Mouse (Mus musculus) heart, adult 8-10 months (tissue): ENCODE measurements around the gene Stard13. TPM values are rescaled to one million over a fixed set of nuclear protein-coding genes. Genes with fewer than 3 reads are reported as not detected.

Experiments
- DNase-seq: peaks from one replicate; pipeline ENCODE4 v3.0.0; 2022; ENCODE audit warnings: low spot score
- total RNA-seq, 4 experiments: library from RNA; stranded (reverse); gene quantifications; 2 replicates each; pipeline ENCODE4 v1.2.4; 2022

The Stard13 gene
- total RNA-seq, 4 experiments from 2014 or later = 24.3 to 29.4 (median 27.4) TPM

DNA sequence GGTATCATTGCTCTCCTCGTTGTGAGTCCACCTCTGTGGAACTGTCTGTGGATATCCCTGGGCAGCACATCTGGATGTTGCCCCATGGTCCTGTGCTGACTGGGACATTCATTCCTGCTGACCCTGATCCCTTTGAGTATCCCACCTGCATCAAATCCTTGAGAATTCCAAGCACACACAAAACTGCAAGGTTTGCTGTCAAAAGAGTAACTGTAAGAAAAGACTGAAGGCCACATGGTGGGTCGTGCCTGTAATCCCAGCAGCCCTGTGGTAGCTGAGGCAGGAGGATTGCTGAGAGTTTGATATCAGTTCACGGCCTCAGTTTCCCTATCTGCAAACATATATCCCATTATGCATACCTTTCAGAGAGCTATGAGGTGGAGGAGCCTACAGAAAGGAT lies 126.8 kb downstream of the Stard13 start:
- no peak for DNase-seq

DNA sequence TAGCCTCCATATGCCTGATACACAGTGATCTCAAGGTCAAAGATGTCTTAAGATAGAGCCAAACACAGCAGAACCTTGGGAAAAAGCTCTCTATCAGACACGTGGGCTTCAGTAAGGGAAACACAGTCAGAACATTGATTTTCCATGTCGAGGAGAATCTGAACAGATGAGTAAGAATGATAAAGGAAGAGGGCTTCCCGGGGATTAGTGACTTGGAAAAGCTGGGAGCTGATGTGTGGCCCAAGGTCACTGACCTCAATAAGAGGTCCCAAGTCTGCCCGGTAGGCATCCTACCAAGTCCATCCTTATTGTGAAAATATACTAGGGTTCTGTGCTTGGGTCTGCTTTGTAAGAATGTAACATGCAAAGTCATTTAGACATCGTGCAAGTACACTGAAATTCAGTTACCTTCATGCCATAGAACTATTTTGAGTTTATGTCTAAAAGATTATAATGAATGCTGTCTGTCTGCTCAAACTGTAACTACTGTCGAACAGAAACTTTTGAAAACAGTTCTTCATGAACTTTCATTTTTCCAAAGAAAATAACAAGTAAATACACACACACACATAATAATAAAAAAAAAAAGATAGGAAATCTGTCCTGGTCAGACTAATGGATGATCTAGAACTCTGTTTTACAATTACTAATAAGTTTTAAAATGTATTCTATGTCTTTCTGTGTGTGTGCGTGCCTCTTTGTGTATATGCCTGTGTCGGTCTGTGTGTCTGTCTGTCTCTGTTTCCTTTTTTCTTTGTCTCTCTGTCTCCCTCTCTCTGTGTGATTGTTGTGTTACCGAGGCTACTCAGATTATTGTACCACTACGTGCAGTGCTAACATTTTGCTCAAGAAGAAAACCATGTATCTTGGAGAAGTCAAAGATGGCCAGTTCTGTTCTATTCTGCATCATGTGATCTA lies 128.3 kb downstream of the Stard13 start:
- DNase-seq = no peak

DNA sequence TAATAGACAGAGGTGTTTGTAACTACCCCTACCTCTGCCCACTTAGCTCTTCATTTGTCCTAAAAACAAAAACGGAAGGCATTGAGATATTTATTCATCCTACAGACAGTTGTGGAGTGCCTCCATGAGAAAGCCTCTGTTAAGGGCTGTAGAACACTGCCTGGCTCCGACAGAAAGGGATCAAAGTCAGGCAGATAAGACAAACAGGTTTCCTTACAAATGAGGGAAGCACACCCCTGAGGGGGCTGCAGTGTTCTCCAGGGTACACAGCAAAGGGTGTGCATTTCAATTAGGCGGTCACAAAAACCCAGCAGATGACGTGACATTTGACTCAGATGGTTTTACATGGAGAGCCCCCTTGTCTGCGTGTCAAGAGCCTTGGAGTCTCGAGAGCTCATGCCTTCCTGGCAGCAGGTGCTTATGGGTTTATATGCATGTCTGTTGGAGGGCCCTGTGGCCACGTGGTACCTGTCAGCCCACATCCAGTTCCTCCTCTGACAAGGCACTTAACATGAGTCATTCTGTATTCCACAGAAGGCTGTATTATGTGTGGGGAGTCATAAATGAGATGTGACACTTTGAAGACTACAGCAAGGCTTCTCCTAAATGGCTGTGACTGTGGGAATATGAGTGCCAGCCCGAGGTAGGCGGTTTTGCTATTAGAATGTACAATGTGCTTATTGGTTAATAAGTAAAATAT lies 129.1 kb downstream of the Stard13 start:
- no peak for DNase-seq

DNA sequence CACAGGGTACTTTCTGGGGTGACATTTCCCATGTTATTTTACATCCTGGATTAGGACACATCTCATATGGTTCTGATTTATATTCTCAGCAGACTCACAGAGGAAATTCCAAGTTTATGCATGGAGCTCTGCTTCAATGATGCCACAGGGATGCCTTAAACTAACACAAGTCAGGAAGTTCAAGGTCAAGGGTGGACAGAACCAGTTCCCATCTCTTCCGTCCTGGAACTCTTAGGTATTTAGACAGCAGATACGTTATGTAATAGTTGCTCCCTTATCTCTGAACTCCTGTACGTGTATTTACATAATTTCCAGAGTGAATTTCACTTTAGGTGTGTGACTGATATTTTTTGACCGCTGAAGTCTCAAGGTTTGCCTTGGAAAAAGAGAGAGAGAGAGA lies 130.4 kb downstream of the Stard13 start:
- no peak for DNase-seq

DNA sequence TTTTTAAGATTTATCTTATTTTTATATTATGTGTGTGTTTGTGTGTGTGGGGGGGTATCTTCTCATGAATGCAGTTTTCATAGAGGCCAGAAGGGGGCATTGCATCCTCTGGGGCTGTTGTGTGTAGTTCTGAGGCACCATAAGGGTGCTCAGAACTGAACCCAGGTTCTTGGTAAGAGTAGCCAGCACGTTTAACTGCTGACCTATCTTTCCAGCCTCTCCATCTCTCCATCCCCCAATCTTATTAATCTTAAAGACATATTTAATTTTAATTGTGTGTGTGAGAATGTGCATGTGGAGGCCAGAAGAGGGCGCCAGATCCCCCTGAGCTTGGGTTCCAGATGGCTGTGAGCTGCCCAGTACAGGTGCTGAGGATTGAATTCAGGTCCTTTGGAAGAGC lies 131.4 kb downstream of the Stard13 start:
- no peak for DNase-seq

DNA sequence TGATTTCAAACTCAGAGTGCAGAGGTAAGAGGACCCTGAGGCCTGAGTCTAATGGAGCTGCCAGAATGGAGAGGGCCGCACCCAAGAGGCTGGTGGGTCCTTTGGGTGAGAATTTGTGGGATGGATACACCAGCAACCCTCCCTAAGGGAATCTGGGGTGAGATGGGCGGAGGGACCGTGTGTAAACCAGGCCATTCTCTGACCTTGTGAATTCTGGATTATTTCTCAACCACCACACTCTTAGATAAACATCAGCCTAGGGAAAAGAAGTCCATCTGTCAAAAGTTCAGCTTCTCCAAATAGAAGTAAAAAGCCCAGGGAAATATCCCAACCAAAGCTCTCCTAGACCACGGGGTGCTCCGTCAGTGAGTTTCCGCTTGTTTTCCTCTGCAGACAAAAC lies 137.6 kb downstream of the Stard13 start:
- DNase-seq = no peak

DNA sequence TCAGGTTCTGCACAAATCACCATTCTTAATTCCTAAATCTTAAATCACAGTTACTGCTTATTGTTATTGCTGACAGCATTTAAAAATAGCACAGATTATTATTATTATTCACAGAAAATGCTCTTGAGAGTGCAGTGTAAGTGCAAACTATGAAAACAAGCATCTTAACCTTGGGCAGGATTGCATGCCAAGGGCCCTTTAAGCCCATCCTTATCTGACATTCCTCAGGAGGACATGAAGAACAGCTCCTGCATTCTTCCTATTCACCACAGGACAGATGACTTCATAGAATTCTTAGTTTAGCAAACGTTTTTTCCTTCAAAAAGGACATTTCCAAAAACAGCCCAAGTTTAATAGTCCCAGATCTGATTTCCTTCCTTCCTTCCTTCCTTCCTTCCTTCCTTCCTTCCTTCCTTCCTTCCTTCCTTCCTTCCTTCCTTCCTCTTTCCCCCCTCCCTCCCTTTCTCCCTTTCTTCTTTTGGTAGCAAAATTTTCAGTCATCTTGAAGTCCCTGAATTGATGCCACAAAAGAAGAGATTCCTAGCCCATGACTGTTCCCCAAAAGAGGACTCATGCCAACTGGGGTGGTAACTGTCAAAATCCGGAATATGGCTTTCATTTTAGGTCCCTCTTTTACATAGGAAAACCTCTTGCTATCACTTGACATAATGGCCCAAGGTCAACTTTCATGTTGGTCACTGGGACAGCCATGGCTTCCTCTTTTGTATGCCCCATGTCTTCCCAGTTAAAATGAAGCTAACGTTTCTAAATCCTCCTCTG lies 140.6 kb downstream of the Stard13 start:
- DNase-seq = no peak

DNA sequence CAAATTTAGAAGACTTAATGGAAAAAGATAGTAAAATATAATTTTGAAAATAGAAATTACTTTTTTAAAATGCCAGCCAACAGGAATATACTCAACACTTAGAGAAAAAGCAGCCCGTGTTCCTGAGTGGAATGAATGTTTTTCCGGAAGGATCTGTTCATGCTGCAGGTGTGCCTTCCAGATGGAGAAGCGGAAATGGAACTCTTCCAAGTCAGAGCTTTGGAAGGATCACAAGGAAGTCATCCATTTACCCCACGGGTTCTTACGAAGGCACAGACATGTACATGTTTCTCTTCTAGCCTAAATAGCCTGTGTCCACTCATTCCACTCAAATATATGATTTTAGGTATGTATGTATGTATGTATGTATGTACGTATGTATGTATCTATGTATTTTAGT lies 142.6 kb downstream of the Stard13 start:
- no peak for DNase-seq

DNA sequence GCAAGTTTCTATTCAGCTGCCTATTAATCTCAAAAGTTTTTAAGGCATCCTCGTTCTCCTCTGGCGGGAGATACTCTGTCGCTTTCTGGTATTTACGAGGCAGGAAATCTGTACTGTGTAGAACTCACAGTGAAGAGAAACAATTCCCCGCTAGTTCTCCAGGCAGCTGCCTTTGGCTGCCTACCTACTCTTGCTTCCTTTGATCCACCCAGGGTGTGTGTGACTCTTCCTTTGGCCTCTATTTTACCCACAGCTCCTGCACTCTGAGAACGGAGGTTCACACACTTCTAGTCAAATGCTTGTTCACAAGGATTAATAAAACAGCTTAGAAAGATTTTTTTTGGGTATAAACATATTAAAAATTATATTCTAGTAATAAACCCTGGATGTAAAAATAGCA lies 144.4 kb downstream of the Stard13 start:
- DNase-seq = no peak

DNA sequence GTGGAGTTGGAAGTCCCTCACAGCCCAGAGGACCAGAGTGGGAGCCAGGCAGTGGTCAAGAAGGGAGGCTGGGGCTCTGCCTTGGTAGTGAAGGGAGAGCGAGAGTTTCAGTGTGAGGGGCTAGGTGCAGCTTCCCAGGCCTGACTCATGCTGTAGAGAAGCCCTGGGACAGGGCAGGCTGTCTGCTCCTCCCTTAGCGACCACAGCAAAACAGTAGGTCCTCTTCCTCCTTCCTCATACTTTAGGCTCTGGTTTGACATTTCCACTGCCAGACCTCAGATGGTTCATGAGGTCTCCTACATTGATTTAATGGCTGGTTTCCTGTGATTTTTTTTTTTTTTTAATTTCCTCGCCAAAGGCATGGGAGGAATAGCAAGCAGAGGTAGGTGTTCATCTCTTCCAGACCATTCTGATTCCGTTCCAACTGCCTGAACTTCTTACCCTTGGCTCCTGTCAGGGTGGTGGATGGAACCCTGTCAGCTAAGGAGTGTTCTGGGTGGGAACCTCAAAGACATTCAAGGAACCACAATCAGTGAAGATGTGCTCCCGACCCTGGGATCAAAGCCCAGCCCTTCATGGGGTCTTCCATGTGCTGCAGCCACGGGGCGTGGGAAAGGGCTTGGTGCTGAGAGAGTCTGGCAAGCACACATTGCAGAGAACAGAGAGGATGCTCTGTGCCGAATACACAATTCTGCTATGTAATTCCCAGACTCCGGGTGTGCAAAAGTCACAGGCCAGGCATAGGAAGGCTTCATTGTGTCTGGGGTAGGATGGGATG lies 147.0 kb downstream of the Stard13 start:
- peak; percentile 45 for DNase-seq

DNA sequence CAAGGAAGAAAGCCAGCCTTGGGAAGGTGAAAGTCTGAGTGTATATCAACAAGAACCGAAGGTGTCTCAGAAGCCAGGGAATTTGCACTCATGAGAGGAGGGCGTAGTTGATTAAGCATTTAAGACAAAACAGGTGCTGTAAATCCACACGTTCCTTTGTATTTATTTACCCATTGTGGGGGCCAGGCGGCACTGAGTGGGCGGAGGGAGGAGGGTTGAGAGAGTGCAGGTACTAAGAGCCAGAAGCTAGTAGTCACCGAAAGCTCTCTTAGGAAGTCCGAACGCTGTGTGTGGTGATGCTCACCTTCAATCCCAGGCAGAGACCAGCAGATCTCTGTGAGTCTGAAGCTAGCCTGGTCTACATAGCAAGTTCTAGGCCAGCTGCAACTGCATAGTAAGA lies 147.9 kb downstream of the Stard13 start:
- no peak for DNase-seq

DNA sequence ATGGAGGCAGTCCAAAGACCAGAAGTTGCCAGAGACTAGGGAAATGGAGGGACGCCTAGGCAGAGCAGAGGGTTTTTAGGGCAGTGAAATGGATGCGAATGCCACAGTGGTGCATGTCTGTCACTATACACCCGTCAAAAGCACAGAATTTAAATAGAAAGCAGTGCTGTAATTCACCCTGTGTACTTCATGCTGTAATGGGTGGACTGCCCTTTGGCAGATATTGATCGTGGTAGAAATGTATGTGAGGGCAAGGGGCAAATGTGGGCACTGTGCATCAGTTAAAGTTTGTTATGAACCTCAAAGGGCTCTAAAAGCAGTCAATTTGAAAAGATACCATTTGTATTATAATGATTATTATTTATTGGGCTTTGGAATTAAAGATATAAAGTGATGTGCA lies 153.4 kb downstream of the Stard13 start:
- no peak for DNase-seq

DNA sequence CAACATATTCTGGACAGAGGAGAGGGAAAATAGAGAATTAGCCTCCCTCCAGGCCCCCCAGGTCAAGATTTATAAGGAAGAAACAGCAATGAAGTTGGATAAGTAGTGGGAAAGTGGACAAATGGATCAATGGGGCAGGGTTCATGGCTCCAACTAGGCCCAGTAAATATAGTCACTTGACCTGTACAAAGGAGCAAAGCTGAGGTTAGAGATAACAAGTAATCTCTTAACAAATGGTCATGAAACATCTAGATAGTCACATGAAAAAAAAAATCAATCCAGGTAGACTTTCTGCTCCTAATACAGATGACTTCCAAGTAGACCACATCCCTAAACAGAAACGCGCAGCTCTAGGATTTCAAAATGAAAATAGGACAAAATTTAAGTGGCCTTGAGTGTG lies 155.7 kb downstream of the Stard13 start:
- no peak for DNase-seq

DNA sequence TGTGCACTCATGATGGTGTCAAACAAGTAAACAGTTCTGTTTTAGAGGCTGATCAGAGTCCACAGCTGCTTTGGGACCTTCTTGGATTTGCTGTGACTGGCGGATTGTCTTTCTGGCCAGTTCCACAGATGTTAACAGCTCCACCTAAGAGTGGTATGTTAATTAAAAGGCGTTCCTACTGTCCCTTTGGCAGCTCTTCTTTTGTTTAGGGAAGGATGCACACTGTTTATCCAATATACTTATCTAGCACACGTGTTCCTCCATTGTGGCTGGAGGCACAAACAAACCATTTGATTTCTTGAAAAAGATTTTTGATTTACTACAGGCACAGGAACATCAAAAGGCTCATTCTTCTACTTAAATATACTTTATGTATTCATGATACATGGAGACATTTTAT lies 156.7 kb downstream of the Stard13 start:
- DNase-seq = no peak

DNA sequence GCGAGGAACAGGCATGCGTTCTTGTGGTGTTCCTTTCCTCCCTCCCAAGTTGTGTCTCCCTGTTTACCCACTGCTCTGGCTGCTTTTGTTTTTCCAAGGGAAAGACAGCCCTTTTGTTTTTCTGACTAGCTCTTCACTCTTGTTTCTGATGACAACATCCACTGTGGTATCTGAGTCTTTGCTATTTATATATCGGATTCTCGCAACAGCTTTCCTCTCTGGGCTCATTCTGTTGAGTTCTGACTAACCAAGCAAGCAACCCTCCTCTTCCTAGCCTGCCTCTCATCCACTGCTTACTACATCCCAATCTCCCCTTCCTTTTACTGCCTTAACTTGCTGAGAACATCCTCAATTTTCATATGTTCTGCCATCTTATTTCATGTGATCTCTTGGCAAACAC lies 159.4 kb downstream of the Stard13 start:
- no peak for DNase-seq

DNA sequence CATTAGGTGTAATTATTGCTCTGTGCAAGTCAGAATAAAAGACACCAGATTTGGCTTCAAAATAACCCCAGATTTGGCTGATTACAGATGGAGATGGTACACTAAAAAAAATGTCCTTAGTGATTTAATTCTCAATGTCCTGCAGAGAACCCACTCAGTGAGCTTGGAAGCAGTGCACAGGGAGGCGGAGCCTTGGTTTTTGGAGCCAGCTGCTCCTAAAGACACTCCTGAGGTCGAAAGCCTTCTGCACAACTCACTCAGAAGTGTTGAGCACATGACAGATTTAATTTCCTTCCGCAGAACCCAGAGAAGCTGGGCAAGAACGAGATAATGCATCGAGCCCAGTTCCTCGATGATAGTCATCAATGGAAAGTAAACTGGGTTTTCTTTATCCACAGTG lies 162.2 kb downstream of the Stard13 start:
- no peak for DNase-seq

DNA sequence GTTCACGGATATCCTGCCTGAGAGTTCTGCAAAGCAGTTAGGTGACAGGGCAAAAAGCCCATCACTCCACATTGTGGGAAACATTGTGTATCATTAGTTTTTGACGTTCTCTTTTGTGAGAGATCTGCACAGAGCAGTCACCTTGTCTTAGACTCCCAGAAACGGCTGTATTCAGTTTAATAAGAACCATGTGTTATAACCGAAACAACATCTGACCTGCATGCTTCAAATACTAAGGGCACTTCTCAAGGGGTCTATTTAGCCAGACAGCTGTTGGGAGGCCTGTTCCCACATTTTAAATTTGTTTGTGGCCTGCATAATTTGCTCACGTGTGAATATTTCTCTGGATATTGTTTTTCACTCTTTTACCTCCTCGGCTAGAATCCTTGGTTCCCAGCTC lies 162.7 kb downstream of the Stard13 start:
- DNase-seq = no peak

DNA sequence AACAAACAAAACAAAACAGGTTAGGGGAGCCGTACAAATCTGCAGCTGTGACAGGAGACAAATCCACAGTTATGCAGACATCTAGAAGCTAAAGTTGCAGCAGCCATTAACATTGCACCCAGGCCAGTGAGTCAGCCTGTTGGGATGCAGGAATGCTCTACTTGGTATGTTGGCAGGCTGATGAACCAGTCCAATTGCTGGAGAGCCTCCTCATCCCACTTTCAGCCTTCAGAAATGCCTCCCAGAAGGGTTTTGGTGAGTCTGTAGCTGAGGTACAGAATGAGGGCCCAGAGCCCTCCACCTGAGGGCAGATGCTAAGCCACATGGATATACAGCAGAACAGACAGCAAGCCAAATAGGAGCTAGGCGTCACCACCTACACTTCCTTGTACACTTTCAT lies 164.1 kb downstream of the Stard13 start:
- DNase-seq = no peak

DNA sequence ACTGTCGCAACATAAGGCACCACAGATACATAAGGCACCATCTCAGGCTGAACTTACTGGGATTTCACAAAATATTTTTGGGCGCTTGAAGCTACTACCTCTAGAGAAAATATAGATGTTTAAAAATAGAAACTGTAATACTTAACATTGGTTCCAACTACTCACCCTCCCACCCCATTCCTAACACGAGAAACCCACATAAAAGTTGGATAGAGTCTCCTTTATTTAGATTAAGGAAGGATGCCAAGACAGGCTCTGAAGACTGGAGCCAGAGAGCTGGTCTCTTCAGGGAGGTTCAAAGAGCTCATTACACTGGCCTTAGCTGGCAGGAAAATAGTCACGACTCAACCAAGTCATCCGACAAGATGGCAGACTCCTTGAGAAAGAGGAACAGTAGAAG lies 167.6 kb downstream of the Stard13 start:
- no peak for DNase-seq

DNA sequence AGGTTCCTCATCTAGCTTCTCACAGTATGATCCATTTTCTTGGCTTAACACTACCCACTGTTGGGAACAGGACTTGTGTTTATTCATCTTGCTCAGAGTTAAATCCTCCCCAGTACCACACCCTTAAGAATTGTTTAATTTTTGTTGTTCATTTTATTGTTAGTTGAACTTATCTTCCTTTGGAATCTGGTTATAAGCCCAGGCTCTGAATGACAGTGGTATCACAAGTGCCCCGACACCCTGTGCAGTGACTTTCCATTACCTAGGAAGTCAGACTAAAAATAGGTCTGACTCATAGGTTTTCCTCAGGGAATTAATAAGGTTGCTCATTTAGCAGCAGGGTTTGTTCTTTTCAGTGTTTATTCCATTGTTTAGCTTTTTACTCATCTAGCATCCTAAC lies 168.4 kb downstream of the Stard13 start:
- DNase-seq = peak; percentile 79

DNA sequence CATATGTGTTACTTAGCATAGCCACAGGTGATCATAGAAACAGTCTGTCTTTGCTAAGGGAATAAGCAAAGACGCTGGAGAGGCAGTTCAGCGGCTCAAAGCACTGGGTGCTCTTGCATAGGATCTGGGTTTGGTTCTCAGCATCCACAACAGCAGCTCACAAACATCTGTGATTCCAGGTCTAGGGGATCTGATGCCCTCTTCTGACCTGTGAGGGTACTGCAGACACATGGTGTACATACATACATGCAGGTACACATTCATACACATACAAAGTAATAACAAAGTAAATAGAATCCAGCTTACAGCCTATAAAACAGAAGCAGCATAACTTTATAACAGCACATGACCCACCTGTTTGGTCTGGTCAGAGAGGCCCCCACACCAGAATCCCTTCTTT lies 171.7 kb downstream of the Stard13 start:
- no peak for DNase-seq

DNA sequence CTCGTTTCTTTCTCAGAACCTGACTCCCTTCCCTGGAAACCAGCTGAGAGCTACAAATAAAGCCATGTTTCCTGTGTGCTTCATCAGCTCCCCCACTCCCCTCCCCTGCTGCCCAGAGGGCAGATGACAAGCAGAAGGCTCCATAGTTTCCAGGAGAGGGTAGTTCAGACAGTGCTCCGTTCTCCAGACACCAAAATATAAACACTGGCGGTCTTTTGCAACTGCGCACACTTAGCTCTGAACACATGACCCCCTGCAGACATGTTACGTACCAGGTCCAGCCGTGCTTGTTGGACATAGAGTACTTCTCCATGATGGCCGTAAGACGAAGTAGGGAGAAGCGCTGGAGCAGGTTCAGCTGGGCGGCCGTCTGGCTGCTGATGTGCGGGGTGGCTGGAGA lies 173.2 kb downstream of the Stard13 start:
- DNase-seq = no peak
